Mouse (Mus musculus): ENCODE results near the gene Xxylt1. TPM values are rescaled to one million over a fixed set of nuclear protein-coding genes. Genes with fewer than 3 reads are reported as not detected.

Gene Xxylt1
- polyA plus RNA-seq, 1 experiment from 2014 or later = 25.8 TPM

DNA sequence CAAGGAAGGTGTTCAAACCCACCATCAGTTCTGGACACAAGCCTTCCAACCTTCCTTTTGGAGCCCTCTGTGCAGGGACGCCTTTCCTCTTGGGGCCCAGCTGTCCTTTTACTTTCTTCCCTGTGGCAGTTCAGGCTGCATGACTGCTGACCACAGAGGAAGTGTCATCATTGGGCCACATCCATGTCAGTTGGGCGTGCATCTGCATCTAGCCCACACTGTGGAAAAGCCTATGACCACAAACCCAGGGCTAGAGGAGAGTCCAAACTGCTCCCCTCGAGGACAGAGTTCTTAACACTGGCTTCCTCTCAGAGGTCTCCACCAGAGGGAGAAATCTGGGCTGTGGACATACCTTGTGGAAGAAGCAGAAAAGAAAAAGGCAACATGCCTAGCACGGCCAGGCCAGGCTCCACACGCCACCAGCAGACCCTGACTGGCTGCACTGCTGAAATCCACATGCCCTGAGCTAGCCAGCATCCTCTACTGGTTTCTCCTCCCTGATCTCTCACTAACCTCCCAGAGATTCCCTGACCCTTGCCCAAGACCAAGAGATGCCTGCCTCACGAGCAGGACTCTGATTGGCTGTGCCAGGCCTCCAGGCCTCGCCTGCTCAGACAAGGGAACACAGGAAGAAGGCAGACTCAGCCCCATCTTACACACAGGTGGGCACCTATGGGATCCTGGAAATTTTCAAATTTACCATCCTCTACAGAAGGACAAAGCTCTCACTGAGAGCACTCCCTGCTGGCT lies 112.7 kb downstream of the Xxylt1 start:
- Histone ChIP-seq H3K27me3 (no peaks in the 10 kb centered on the region), H3K36me3 (no peaks in the 10 kb centered on the region), H3K4me3 (no peak overlapping the region), H3K9me3 (no peaks in the 10 kb centered on the region), H3K9ac (no peak overlapping the region), H3K4me2 (replicated peaks) (no peak overlapping the region), H3K4me1 (peaks cover 25% of the 10 kb centered on the region), H3K27ac (no peak overlapping the region)
- no peak for ATAC-seq (ENCODE audit: insufficient number of reproducible peaks, insufficient read depth, low FRiP score, low TSS enrichment)
- 82% methylated on average over 7 of the region's 7 CpGs for WGBS

- no peaks in the 10 kb centered on the region for H3K27me3 ChIP-seq
- H3K9me3 ChIP-seq = no peaks in the 10 kb centered on the region
- peaks cover 8% of the 10 kb centered on the region for H3K4me1 ChIP-seq
- H3K36me3 ChIP-seq = no peaks in the 10 kb centered on the region
- 79% methylated on average over 5 of the region's 5 CpGs for WGBS
- no peak overlapping the region for H3K9ac ChIP-seq
- no peak overlapping the region for H3K27ac ChIP-seq
- ATAC-seq (ENCODE audit: insufficient number of reproducible peaks, insufficient read depth, low FRiP score, low TSS enrichment) = no peak
- H3K4me3 ChIP-seq = no peak overlapping the region
- H3K4me2 ChIP-seq (replicated peaks) = no peak overlapping the region
Observed at GRCm38 (mm10) chr16:30966684-30967083, 114.5 kb downstream of the Xxylt1 start.

DNA sequence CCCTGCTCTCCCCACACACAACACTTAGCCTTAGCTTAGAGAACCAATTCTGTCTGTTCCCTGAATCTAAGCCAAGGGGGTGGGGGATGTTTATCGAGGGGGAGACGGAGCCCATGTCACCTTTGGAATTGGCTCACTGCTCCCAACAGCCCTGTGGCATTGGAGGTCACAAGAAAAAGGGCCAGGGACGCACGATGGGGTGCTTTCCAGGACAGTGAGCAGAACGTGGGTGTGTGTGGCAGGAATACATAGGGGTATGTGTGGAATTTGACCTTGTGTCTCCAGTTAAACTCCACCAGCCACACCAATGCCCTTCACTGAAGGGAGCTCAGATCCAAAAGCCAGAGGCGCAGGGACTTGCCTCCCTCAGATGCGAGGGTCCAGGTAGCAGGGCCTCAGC lies 116.3 kb downstream of the Xxylt1 start:
- WGBS = 63% methylated on average over 7 of the region's 7 CpGs
- peaks cover 8% of the 10 kb centered on the region for H3K4me1 ChIP-seq
- H3K27me3 ChIP-seq = no peaks in the 10 kb centered on the region

DNA sequence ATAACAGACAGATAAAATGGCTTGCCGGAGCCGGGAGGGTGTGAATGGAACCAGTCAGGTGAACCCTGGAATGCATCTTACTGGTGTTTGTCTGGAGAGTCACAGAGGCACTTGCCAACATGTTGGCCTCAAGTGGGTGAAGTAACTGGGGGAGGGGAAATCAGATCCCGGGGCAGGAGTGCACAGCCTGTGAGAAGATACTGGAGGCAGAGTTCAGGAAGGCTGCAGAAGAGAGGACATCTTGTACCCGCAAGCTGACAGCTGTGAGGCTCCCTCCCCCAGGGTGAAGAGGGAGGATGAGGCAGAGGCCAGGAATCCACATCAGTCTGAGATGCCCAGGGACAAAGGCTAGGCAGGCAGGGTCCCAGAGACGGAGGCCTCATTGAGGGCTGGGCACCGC lies 116.8 kb downstream of the Xxylt1 start:
- H3K4me2 ChIP-seq (replicated peaks) = no peak overlapping the region
- H3K9me3 ChIP-seq = no peaks in the 10 kb centered on the region
- no peaks in the 10 kb centered on the region for H3K27me3 ChIP-seq
- no peak overlapping the region for H3K9ac ChIP-seq
- H3K4me3 ChIP-seq = no peak overlapping the region
- H3K27ac ChIP-seq = no peak overlapping the region
- H3K36me3 ChIP-seq = no peaks in the 10 kb centered on the region
- peaks cover 5% of the 10 kb centered on the region for H3K4me1 ChIP-seq
- no peak for ATAC-seq (ENCODE audit: insufficient number of reproducible peaks, insufficient read depth, low FRiP score, low TSS enrichment)
- WGBS = 80% methylated on average over 6 of the region's 6 CpGs

More for the DNA sequence above, 116.3 kb downstream of the Xxylt1 start:
- Histone ChIP-seq H3K36me3 (no peaks in the 10 kb centered on the region), H3K4me3 (no peak overlapping the region), H3K4me2 (replicated peaks) (no peak overlapping the region), H3K27ac (no peak overlapping the region), H3K9ac (peak overlapping the region; percentile 4; the same call in 1 of the 2 replicates), H3K9me3 (no peaks in the 10 kb centered on the region)
- ATAC-seq (ENCODE audit: insufficient number of reproducible peaks, insufficient read depth, low FRiP score, low TSS enrichment) = no peak

DNA sequence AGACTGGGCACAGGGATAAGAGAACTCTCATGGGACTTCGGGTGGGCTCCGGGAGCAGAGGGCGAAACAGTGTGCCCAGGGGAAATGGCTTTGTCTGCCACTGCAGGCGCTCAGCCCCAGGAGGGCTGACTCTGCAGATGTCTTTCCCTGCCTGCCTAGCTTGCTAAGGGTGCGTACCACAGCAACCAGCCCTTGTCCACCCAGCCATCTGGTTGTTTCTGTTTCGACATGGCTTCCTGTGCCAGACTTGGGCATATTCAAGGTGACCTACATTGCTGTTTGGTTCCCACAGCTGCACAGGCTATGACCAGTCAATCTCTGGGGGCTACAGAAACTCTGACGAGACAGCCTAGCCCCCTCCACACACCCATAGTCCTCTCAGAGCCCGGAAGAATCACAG lies 118.7 kb downstream of the Xxylt1 start:
- Histone ChIP-seq H3K4me1 (no peaks in the 10 kb centered on the region), H3K9me3 (no peaks in the 10 kb centered on the region), H3K36me3 (no peaks in the 10 kb centered on the region), H3K27me3 (no peaks in the 10 kb centered on the region), H3K9ac (no peak overlapping the region), H3K27ac (no peak overlapping the region), H3K4me3 (no peak overlapping the region), H3K4me2 (replicated peaks) (no peak overlapping the region)
- no peak for ATAC-seq (ENCODE audit: insufficient number of reproducible peaks, insufficient read depth, low FRiP score, low TSS enrichment)
- 88% methylated on average over 8 of the region's 8 CpGs for WGBS

DNA sequence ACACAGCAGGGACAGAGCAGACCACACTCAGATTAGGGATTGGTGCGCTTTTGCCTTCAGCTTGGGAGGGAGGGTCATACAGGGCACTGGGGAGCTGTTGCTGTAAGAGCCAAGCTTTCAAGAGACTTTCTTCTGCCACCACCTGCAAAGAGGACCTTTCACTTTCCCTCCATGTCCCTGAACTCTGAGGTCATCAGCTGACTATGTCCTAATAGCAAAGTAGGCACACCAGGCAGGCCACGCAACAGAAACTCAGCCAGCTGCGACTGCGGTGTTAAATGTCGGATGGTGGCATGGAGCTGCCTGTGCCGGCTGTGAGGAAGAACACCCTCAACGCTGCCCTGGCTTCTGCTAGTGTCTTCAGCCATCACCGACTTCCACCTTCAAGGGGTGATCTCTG lies 120.1 kb downstream of the Xxylt1 start:
- ATAC-seq (ENCODE audit: insufficient number of reproducible peaks, insufficient read depth, low FRiP score, low TSS enrichment) = no peak

GRCm38 (mm10) chr16:30960266-30960665 lies 121.0 kb downstream of the Xxylt1 start:
- no peak for ATAC-seq (ENCODE audit: insufficient number of reproducible peaks, insufficient read depth, low FRiP score, low TSS enrichment)
- H3K27ac ChIP-seq = no peak overlapping the region
- 92% methylated on average over 4 of the region's 4 CpGs for WGBS

More for the DNA sequence above, 120.1 kb downstream of the Xxylt1 start:
- no peaks in the 10 kb centered on the region for H3K9me3 ChIP-seq
- WGBS = 82% methylated on average over 8 of the region's 8 CpGs
- no peaks in the 10 kb centered on the region for H3K4me1 ChIP-seq
- no peak overlapping the region for H3K4me3 ChIP-seq
- H3K9ac ChIP-seq = no peak overlapping the region
- no peak overlapping the region for H3K4me2 ChIP-seq (replicated peaks)
- peaks cover 6% of the 10 kb centered on the region; the same call in 1 of the 2 replicates for H3K36me3 ChIP-seq
- no peaks in the 10 kb centered on the region for H3K27me3 ChIP-seq
- H3K27ac ChIP-seq = no peak overlapping the region

GRCm38 (mm10) chr16:30959692-30960091 lies 121.5 kb downstream of the Xxylt1 start:
- no peak for ATAC-seq (ENCODE audit: insufficient number of reproducible peaks, insufficient read depth, low FRiP score, low TSS enrichment)
- Histone ChIP-seq H3K4me2 (replicated peaks) (no peak overlapping the region), H3K4me1 (no peaks in the 10 kb centered on the region), H3K4me3 (no peak overlapping the region), H3K27me3 (no peaks in the 10 kb centered on the region), H3K27ac (no peak overlapping the region), H3K9ac (no peak overlapping the region), H3K36me3 (peaks cover 6% of the 10 kb centered on the region; the same call in 1 of the 2 replicates), H3K9me3 (no peaks in the 10 kb centered on the region)
- 83% methylated on average over 12 of the region's 12 CpGs for WGBS

More at GRCm38 (mm10) chr16:30960266-30960665, 121.0 kb downstream of the Xxylt1 start:
- no peak overlapping the region for H3K4me3 ChIP-seq
- no peak overlapping the region for H3K4me2 ChIP-seq (replicated peaks)
- H3K9ac ChIP-seq = no peak overlapping the region
- no peaks in the 10 kb centered on the region for H3K4me1 ChIP-seq
- no peaks in the 10 kb centered on the region for H3K9me3 ChIP-seq
- peaks cover 6% of the 10 kb centered on the region; the same call in 1 of the 2 replicates for H3K36me3 ChIP-seq
- no peaks in the 10 kb centered on the region for H3K27me3 ChIP-seq

DNA sequence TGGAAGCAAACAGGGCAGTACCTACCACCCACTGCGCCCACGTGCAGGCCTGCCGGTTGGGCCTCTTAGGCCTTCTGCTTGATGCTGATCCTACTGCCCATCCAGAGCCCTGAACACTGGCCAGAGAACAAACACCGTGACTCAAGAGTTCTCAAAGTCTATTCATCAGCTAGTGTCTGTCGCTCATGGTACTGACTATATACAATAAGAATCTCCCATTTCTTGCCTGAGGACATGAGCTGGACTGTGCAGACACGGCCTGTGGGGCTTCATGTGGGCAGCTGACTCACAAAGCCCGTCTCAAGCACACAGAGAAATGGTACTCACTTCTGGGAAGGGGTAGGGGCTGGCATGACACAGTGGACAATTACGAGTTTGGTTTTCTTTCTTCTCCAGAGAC lies 125.1 kb downstream of the Xxylt1 start:
- 87% methylated on average over 8 of the region's 8 CpGs for WGBS
- Histone ChIP-seq H3K4me1 (no peaks in the 10 kb centered on the region), H3K4me2 (replicated peaks) (no peak overlapping the region)

DNA sequence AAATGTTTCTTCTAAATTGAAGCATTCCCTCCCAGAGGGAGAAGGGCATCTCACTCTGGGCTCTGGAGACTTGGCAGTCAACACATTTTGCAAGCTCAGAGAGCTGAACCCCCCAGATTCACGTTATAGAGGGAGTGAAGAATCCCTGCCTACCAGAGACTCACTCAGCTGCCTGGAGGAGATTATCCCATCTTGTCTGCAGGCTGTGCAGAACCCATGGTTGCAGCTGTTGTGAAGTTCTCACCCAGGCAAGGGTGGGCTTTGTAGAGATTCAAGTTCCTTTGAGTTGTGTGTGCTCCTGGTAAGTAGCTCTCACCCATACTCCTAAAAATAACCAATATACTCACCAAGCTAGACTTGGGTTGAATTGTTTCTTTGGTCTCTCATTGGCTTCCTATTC lies 132.6 kb downstream of the Xxylt1 start:
- Histone ChIP-seq H3K27ac (no peak overlapping the region), H3K9me3 (no peaks in the 10 kb centered on the region; the same call in 1 of the 2 replicates), H3K4me1 (no peaks in the 10 kb centered on the region), H3K4me2 (replicated peaks) (no peak overlapping the region), H3K27me3 (no peaks in the 10 kb centered on the region), H3K4me3 (no peak overlapping the region), H3K9ac (no peak overlapping the region), H3K36me3 (no peaks in the 10 kb centered on the region)
- 71% methylated on average over 1 of the region's 1 CpGs for WGBS
- no peak for ATAC-seq (ENCODE audit: insufficient number of reproducible peaks, insufficient read depth, low FRiP score, low TSS enrichment)

More for the DNA sequence above, 125.1 kb downstream of the Xxylt1 start:
- H3K9ac ChIP-seq = no peak overlapping the region
- H3K27ac ChIP-seq = no peak overlapping the region
- H3K9me3 ChIP-seq = no peaks in the 10 kb centered on the region
- H3K27me3 ChIP-seq = no peaks in the 10 kb centered on the region
- no peak for ATAC-seq (ENCODE audit: insufficient number of reproducible peaks, insufficient read depth, low FRiP score, low TSS enrichment)
- H3K36me3 ChIP-seq = peaks cover 6% of the 10 kb centered on the region; the same call in 1 of the 2 replicates
- no peak overlapping the region for H3K4me3 ChIP-seq

GRCm38 (mm10) chr16:30948216-30948615 lies 133.0 kb downstream of the Xxylt1 start:
- no peaks in the 10 kb centered on the region for H3K4me1 ChIP-seq
- H3K9me3 ChIP-seq = no peaks in the 10 kb centered on the region; the same call in 1 of the 2 replicates
- H3K36me3 ChIP-seq = no peaks in the 10 kb centered on the region
- no peak overlapping the region for H3K9ac ChIP-seq
- H3K27me3 ChIP-seq = no peaks in the 10 kb centered on the region
- H3K27ac ChIP-seq = no peak overlapping the region
- no peak overlapping the region for H3K4me3 ChIP-seq
- WGBS = 86% methylated on average over 4 of the region's 4 CpGs
- no peak for ATAC-seq (ENCODE audit: insufficient number of reproducible peaks, insufficient read depth, low FRiP score, low TSS enrichment)
- no peak overlapping the region for H3K4me2 ChIP-seq (replicated peaks)

- Histone ChIP-seq H3K4me2 (replicated peaks) (no peak overlapping the region), H3K4me1 (peaks cover 4% of the 10 kb centered on the region), H3K27ac (no peak overlapping the region), H3K9me3 (no peaks in the 10 kb centered on the region; the same call in 1 of the 2 replicates), H3K4me3 (no peak overlapping the region), H3K27me3 (no peaks in the 10 kb centered on the region), H3K9ac (no peak overlapping the region), H3K36me3 (no peaks in the 10 kb centered on the region)
- ATAC-seq (ENCODE audit: insufficient number of reproducible peaks, insufficient read depth, low FRiP score, low TSS enrichment) = no peak
- 74% methylated on average over 8 of the region's 8 CpGs for WGBS
Observed at GRCm38 (mm10) chr16:30944886-30945285, 136.3 kb downstream of the Xxylt1 start.

All from embryonic facial prominence, embryonic 12.5 days (tissue).